Mouse (Mus musculus) retina, adult 2 months (tissue): ENCODE results near the gene Celf2.

ENCODE experiments used
- DNase-seq: peaks from one replicate; pipeline ENCODE4 v3.0.0-alpha.2; 2012; ENCODE audit warnings: low read depth, low spot score

Gene Celf2

GRCm38 (mm10) chr2:6556913-6557312 lies 952.5 kb downstream of the Celf2 start:
- DNase-seq: no peak

GRCm38 (mm10) chr2:6553656-6554055 lies 955.7 kb downstream of the Celf2 start:
- DNase-seq: no peak

- no peak for DNase-seq
Measured at GRCm38 (mm10) chr2:6549251-6549650, 960.1 kb downstream of the Celf2 start.

- no peak for DNase-seq
Measured at GRCm38 (mm10) chr2:6547139-6547664, 962.2 kb downstream of the Celf2 start.

- DNase-seq: no peak
Measured at GRCm38 (mm10) chr2:6546462-6547138, 962.8 kb downstream of the Celf2 start.

GRCm38 (mm10) chr2:6545127-6545931 lies 964.0 kb downstream of the Celf2 start:
- DNase-seq: no peak

- no peak for DNase-seq
Measured at GRCm38 (mm10) chr2:6543650-6544049, 965.7 kb downstream of the Celf2 start.

GRCm38 (mm10) chr2:6542556-6543180 lies 966.7 kb downstream of the Celf2 start:
- DNase-seq: no peak

- DNase-seq: no peak
Measured at GRCm38 (mm10) chr2:6540825-6541224, 968.5 kb downstream of the Celf2 start.

- no peak for DNase-seq
Measured at GRCm38 (mm10) chr2:6540092-6540491, 969.3 kb downstream of the Celf2 start.

- DNase-seq: no peak
Measured at GRCm38 (mm10) chr2:6538500-6538899, 970.9 kb downstream of the Celf2 start.

- DNase-seq: no peak
Measured at GRCm38 (mm10) chr2:6538031-6538430, 971.3 kb downstream of the Celf2 start.

GRCm38 (mm10) chr2:6537326-6537725 lies 972.0 kb downstream of the Celf2 start:
- DNase-seq: no peak

GRCm38 (mm10) chr2:6536372-6536771 lies 973.0 kb downstream of the Celf2 start:
- no peak for DNase-seq

- DNase-seq: no peak
Measured at GRCm38 (mm10) chr2:6532341-6532740, 977.0 kb downstream of the Celf2 start.

GRCm38 (mm10) chr2:6528076-6528475 lies 981.3 kb downstream of the Celf2 start:
- no peak for DNase-seq

GRCm38 (mm10) chr2:6526825-6527224 lies 982.5 kb downstream of the Celf2 start:
- no peak for DNase-seq

GRCm38 (mm10) chr2:6526311-6526710 lies 983.1 kb downstream of the Celf2 start:
- no peak for DNase-seq

- no peak for DNase-seq
Measured at GRCm38 (mm10) chr2:6523924-6524300, 985.5 kb downstream of the Celf2 start.

- no peak for DNase-seq
Measured at GRCm38 (mm10) chr2:6523261-6523923, 986.0 kb downstream of the Celf2 start.

GRCm38 (mm10) chr2:6522411-6522810 lies 987.0 kb downstream of the Celf2 start:
- no peak for DNase-seq

- no peak for DNase-seq
Measured at GRCm38 (mm10) chr2:6513176-6513575, 996.2 kb downstream of the Celf2 start.
